ENCODE assay signal across 10 mouse cellular contexts in the genomic region with DNA sequence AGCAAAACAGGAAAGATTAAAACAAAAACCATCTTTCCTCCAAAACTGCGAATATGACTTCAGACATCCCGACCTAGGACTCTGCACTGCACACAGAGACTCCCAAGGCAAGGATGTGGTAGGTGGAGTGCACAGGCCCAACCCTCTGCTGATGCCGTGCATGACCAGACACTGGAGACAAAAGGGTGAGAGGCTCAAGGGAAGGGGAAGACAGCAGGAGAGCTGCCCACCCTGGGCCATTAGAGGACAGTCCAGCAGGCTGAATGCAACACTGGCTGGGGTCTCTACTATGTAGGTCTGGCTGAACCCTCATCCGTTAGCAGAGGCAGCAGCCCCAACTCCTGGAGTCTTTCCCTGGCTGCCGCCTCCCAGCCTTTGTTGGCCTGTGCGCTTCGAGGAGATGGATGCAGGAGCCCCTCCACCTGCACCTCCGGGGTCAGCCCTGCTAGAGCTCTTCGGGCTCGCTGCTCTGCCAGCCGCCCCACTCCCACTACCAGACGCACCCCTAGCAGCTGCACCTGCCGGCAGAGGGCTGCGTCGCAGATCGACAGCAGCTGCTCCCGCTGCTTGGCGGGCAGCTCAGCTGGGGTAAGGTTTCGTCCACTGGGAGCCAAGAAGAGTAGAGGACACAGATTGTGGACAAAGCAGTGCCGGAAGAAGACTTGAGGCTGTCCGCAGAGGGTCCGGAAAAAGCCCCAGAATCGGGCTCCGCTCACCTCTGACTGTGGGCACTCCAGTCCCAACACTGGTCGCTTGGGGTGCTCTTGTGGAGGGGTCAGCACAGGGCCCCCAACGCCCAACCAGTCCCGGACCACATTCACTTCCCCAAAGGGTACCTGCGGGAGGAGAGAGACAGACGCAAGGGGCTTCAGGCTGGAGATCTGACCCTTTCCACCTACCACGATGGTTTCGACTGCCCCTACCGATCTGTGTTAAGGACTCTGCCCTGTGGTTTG. TPM values are rescaled to one million over a fixed set of nuclear protein-coding genes. Genes with fewer than 3 reads are reported as not detected.
DNase-seq lines count a peak whose midpoint lies in the region; TF ChIP-seq lines count a peak whose summit lies in the region.
"Had no signal": no experiment of that assay in that cellular context is flagged by ENCODE, and none has a peak within 500 bp of the region (broad histone marks: within the 10 kb centered on the region; RNA-seq: fewer than 3 reads in every experiment).

No protein-coding gene starts in this region.

- H3K36me3 ChIP-seq in E14TG2a.4 (ENCODE audit: insufficient read depth, low read length): peaks cover 16% of the 10 kb centered on the region; the same call in 1 of the 2 replicates
- H3K36me3 ChIP-seq in midbrain, embryonic 10.5 days: no peaks in the 10 kb centered on the region

- H3K9me3 ChIP-seq in E14TG2a.4 (ENCODE audit: low read length): no peaks in the 10 kb centered on the region
- H3K9me3 ChIP-seq in midbrain, embryonic 10.5 days (replicated peaks): no peaks in the 10 kb centered on the region
- H3K9me3 ChIP-seq: liver, embryonic 13.5 days had no signal

- peaks cover 21% of the 10 kb centered on the region for H3K27me3 ChIP-seq in E14TG2a.4 (ENCODE audit: insufficient read depth, low read length)
- H3K27me3 ChIP-seq in midbrain, embryonic 10.5 days (ENCODE audit: low read depth, poor library complexity, severe bottlenecking): peaks cover 51% of the 10 kb centered on the region

- peak overlapping the region; percentile 35; the same call in 1 of the 2 replicates for H3K4me3 ChIP-seq in E14TG2a.4 (replicated peaks; ENCODE audit: low read length)
- peak overlapping the region; percentile 34; the same call in 1 of the 2 replicates for H3K4me3 ChIP-seq in midbrain, embryonic 10.5 days
- H3K4me3 ChIP-seq: liver, embryonic 13.5 days had no signal

- peak; percentile 36 to 38 for DNase-seq in cerebellum, postnatal 10 days
- DNase-seq in cerebellum, adult 11-12 months: no peak
- DNase-seq in gastrocnemius, postnatal 10 days: peak; percentile 58
- no peak for DNase-seq in midbrain, embryonic 10.5 days (ENCODE audit: low spot score)
- no peak for DNase-seq in adrenal gland, postnatal 4 days (ENCODE audit: low spot score in 2 of 2)
- no peak for DNase-seq in liver
- DNase-seq in cerebellum, postnatal 14 days: no peak
- DNase-seq: kidney, adult 2 months; liver, embryonic 13.5 days had no signal

- WGBS in midbrain, embryonic 10.5 days: 20% methylated on average over 32 of the region's 32 CpGs

- H3K4me1 ChIP-seq in E14TG2a.4 (replicated peaks; ENCODE audit: low read depth, low read length): peaks cover 36% of the 10 kb centered on the region
- peaks cover 17% of the 10 kb centered on the region for H3K4me1 ChIP-seq in midbrain, embryonic 10.5 days
- H3K4me1 ChIP-seq: liver, embryonic 13.5 days had no signal

- no peak for TF ChIP-seq CTCF in E14TG2a.4 (conservative IDR thresholded peaks at IDR 0.05; ENCODE audit: low read length)

- H3K27ac ChIP-seq in midbrain, embryonic 10.5 days (replicated peaks): peak overlapping the region; percentile 75
- H3K27ac ChIP-seq: liver, embryonic 13.5 days had no signal

RNA-seq across cellular contexts. Expression of a gene that starts 11.2 kb away (rescaled TPM):
- 10 to 100 TPM; 10.5 to 12.2 TPM for total RNA-seq in gastrocnemius, postnatal 10 days (2021)
- 24.6 and 26.4 TPM in 2 replicates for polyA plus RNA-seq in midbrain, embryonic 10.5 days (2016; fragmentation: Nextera tagmentation; extraction: Ambion mirVana)
- 10 to 100 TPM; 17.7 to 19.0 TPM for total RNA-seq in adrenal gland, postnatal 4 days (2021)

Comparison
In these comparisons a context has a peak if more than half of its experiments do, and no peak if none do; other contexts are left out.
1. DNase-seq: peak in cerebellum, postnatal 10 days (2 of 2) and gastrocnemius, postnatal 10 days (single experiment); none in cerebellum, adult 11-12 months (single experiment), midbrain, embryonic 10.5 days (single experiment), adrenal gland, postnatal 4 days (0 of 2), liver (single experiment) and cerebellum, postnatal 14 days (0 of 2).